Mouse (Mus musculus) myocyte (in vitro differentiated cells): Measurements from ENCODE around the gene Tmem236. TPM values are rescaled to one million over a fixed set of nuclear protein-coding genes. Genes with fewer than 3 reads are reported as not detected.

Source experiments
- H3K27me3 ChIP-seq: one replicate; pipeline ENCODE4 v1.6.1; 2011; ENCODE audit not compliant: control insufficient read depth, insufficient read depth, insufficient read length
- H3K36me3 ChIP-seq: one replicate; pipeline ENCODE4 v1.6.1; 2011; ENCODE audit not compliant: control insufficient read depth, insufficient read depth
- H3K4me2 ChIP-seq: one replicate; pipeline ENCODE4 v1.6.1; 2011; ENCODE audit warnings: low read depth, control low read depth
- H3K4me3 ChIP-seq: one replicate; pipeline ENCODE4 v1.5.1; 2011; ENCODE audit warnings: mild to moderate bottlenecking, control low read depth, moderate library complexity
- H3K79me2 ChIP-seq: one replicate; pipeline ENCODE4 v1.6.1; 2011; ENCODE audit not compliant: control insufficient read depth, insufficient read depth
- H3ac ChIP-seq: one replicate; pipeline ENCODE4 v1.6.1; 2011; ENCODE audit not compliant: control insufficient read depth, insufficient read length
- CEBPB ChIP-seq: IDR thresholded peaks from 2 replicates; pipeline ENCODE4 v1.6.1; 2011; ENCODE audit warnings: mild to moderate bottlenecking, moderate library complexity; ENCODE audit not compliant: poor library complexity, insufficient read depth, severe bottlenecking
- E2F4 ChIP-seq: IDR thresholded peaks from one replicate; pipeline ENCODE4 v1.6.1; 2011; ENCODE audit warnings: mild to moderate bottlenecking, control low read depth, moderate library complexity; ENCODE audit not compliant: insufficient read depth
- MAX ChIP-seq: IDR thresholded peaks from one replicate; pipeline ENCODE4 v1.6.1; 2011; ENCODE audit warnings: low read depth, mild to moderate bottlenecking, control low read depth
- MYOD1 ChIP-seq, 3 experiments: IDR thresholded peaks; one replicate each; pipeline ENCODE4 v1.6.1; 2011; ENCODE audit warnings: control low read depth in 2 of 3, low read depth in 2 of 3, mild to moderate bottlenecking in 2 of 3, moderate library complexity in 1 of 3; ENCODE audit not compliant: insufficient read length in 2 of 3, control insufficient read depth in 1 of 3
- MYOG ChIP-seq, 3 experiments: IDR thresholded peaks; one replicate each; pipeline ENCODE4 v1.6.1; 2011; ENCODE audit warnings: control low read depth in 2 of 3, low read depth in 2 of 3, mild to moderate bottlenecking in 2 of 3; ENCODE audit not compliant: insufficient read length in 2 of 3, control insufficient read depth in 1 of 3, insufficient read depth in 1 of 3
- POLR2A ChIP-seq: IDR thresholded peaks from one replicate; pipeline ENCODE4 v1.6.1; 2011; ENCODE audit warnings: low read depth, mild to moderate bottlenecking, control low read depth, moderate library complexity; ENCODE audit not compliant: insufficient read length
- POLR2AphosphoS2 ChIP-seq: IDR thresholded peaks from one replicate; pipeline ENCODE4 v1.6.1; 2011; ENCODE audit warnings: low read depth, control low read depth; ENCODE audit not compliant: insufficient read length
- REST ChIP-seq: IDR thresholded peaks from one replicate; pipeline ENCODE4 v1.6.1; 2011; ENCODE audit warnings: mild to moderate bottlenecking, control low read depth, moderate library complexity; ENCODE audit not compliant: insufficient read depth, insufficient read length
- SRF ChIP-seq: IDR thresholded peaks from one replicate; pipeline ENCODE4 v1.6.1; 2011; ENCODE audit warnings: low read depth; ENCODE audit not compliant: control insufficient read depth, insufficient read length
- TCF12 ChIP-seq: IDR thresholded peaks from one replicate; pipeline ENCODE4 v1.6.1; 2011; ENCODE audit warnings: mild to moderate bottlenecking, control low read depth; ENCODE audit not compliant: poor library complexity, insufficient read depth, severe bottlenecking
- TCF3 ChIP-seq: IDR thresholded peaks from one replicate; pipeline ENCODE4 v1.6.1; 2011; ENCODE audit warnings: low read depth, control low read depth; ENCODE audit not compliant: insufficient read length
- USF1 ChIP-seq: IDR thresholded peaks from one replicate; pipeline ENCODE4 v1.6.1; 2011; ENCODE audit warnings: low read depth, mild to moderate bottlenecking, control low read depth, moderate library complexity
- polyA plus RNA-seq: library from polyadenylated mRNA; unstranded; fragments of >200 nt; fragmentation: generic; extraction: Trizol; gene quantifications from one replicate; pipeline ENCODE4 v1.2.1, GENCODE M21; 2012; ENCODE audit warnings: missing spikeins

The Tmem236 gene
- polyA plus RNA-seq, 1 experiment, result 0.08 TPM

DNA sequence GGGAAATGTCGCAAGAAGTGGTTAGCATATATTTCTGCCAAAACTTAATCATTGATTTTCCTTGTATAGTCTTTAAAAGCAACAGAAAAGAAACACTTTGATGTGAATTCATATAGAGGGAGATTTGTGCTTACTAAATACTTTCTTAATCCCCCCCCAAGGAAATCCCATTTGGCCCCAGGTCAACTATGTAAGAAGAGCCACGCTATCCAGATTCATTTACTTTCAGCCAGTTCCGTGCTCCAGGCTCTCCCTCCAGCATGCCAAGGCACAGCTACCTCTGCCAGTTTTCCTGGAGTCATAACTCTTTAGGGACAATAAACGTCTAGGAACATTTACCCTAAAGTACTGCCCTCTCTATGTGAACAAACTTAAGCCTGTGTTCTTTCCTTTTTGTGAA, 63.4 kb downstream of the Tmem236 start:
- TF ChIP-seq TCF3 (no peak), POLR2AphosphoS2 (no peak), MYOD1 (IDR thresholded peaks at IDR 0.05; ENCODE audit: control insufficient read depth in 1 of 3, insufficient read length in 2 of 3, low read depth in 2 of 3) (no peak), REST (no peak), POLR2A (no peak), E2F4 (no peak), USF1 (no peak), CEBPB (no peak), MAX (no peak), SRF (no peak), TCF12 (no peak), MYOG (IDR thresholded peaks at IDR 0.05; ENCODE audit: control insufficient read depth in 1 of 3, insufficient read depth in 1 of 3, insufficient read length in 2 of 3, low read depth in 2 of 3) (no peak)
- Histone ChIP-seq H3K4me3 (no peak overlapping the region), H3K4me2 (no peak overlapping the region), H3K79me2 (no peaks in the 10 kb centered on the region), H3K27me3 (no peaks in the 10 kb centered on the region), H3ac (no peak overlapping the region), H3K36me3 (no peaks in the 10 kb centered on the region)

DNA sequence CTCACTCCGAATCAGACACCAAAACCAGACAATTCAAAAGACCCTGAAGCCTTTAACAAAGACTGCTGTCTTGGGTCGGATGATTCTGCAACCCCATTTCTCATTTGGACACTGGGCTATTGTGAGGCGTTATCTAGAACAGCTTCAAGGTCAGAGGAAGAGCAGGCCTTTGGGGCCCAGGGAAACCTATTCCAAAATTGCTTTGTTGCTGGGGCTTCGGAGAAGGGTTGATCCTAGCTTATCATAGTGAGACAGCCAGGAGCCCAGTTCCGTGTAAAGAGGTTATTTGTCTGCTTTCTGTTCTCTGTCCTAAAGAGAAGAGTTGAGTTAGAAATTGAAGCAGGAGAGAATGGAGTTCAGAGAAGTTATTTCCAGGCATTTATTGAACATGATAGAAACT, 64.8 kb downstream of the Tmem236 start:
- Histone ChIP-seq H3K4me2 (no peak overlapping the region), H3ac (no peak overlapping the region), H3K27me3 (no peaks in the 10 kb centered on the region), H3K79me2 (no peaks in the 10 kb centered on the region), H3K4me3 (no peak overlapping the region), H3K36me3 (no peaks in the 10 kb centered on the region)
- TF ChIP-seq POLR2A (no peak), CEBPB (no peak), SRF (no peak), TCF3 (no peak), MYOG (IDR thresholded peaks at IDR 0.05; ENCODE audit: control insufficient read depth in 1 of 3, insufficient read depth in 1 of 3, insufficient read length in 2 of 3, low read depth in 2 of 3) (no peak), TCF12 (no peak), USF1 (no peak), REST (no peak), E2F4 (no peak), MAX (no peak), MYOD1 (IDR thresholded peaks at IDR 0.05; ENCODE audit: control insufficient read depth in 1 of 3, insufficient read length in 2 of 3, low read depth in 2 of 3) (no peak), POLR2AphosphoS2 (no peak)

GRCm38 (mm10) chr2:14244157-14244556, 69.8 kb downstream of the Tmem236 start:
- peak overlapping the region; percentile 50 for H3K4me2 ChIP-seq
- H3K79me2 ChIP-seq, result no peaks in the 10 kb centered on the region
- no peak overlapping the region for H3ac ChIP-seq
- no peak for TF ChIP-seq SRF
- TF ChIP-seq POLR2AphosphoS2, result no peak
- no peak for TF ChIP-seq TCF12
- TF ChIP-seq E2F4, result no peak
- no peak for TF ChIP-seq CEBPB
- no peak for TF ChIP-seq USF1
- no peak for TF ChIP-seq POLR2A
- no peak for TF ChIP-seq TCF3
- TF ChIP-seq MAX, result no peak
- no peak for TF ChIP-seq MYOG (IDR thresholded peaks at IDR 0.05; ENCODE audit: control insufficient read depth in 1 of 3, insufficient read depth in 1 of 3, insufficient read length in 2 of 3, low read depth in 2 of 3)
- no peak for TF ChIP-seq MYOD1 (IDR thresholded peaks at IDR 0.05; ENCODE audit: control insufficient read depth in 1 of 3, insufficient read length in 2 of 3, low read depth in 2 of 3)
- no peak for TF ChIP-seq REST
- H3K4me3 ChIP-seq, result no peak overlapping the region
- H3K36me3 ChIP-seq, result no peaks in the 10 kb centered on the region
- no peaks in the 10 kb centered on the region for H3K27me3 ChIP-seq

GRCm38 (mm10) chr2:14244668-14245067, 70.3 kb downstream of the Tmem236 start:
- Histone ChIP-seq H3K36me3 (no peaks in the 10 kb centered on the region), H3K4me3 (no peak overlapping the region), H3K79me2 (no peaks in the 10 kb centered on the region), H3K27me3 (no peaks in the 10 kb centered on the region), H3ac (no peak overlapping the region), H3K4me2 (peak overlapping the region; percentile 50)
- TF ChIP-seq SRF, result no peak
- no peak for TF ChIP-seq TCF3
- no peak for TF ChIP-seq USF1
- no peak for TF ChIP-seq REST
- no peak for TF ChIP-seq MAX
- no peak for TF ChIP-seq POLR2AphosphoS2
- no peak for TF ChIP-seq MYOG (IDR thresholded peaks at IDR 0.05; ENCODE audit: control insufficient read depth in 1 of 3, insufficient read depth in 1 of 3, insufficient read length in 2 of 3, low read depth in 2 of 3)
- TF ChIP-seq CEBPB, result no peak
- no peak for TF ChIP-seq TCF12
- TF ChIP-seq POLR2A, result no peak
- no peak for TF ChIP-seq MYOD1 (IDR thresholded peaks at IDR 0.05; ENCODE audit: control insufficient read depth in 1 of 3, insufficient read length in 2 of 3, low read depth in 2 of 3)
- no peak for TF ChIP-seq E2F4
